In genomic region chr9:72623605-72624004, GRCm38 (mm10) we compare ENCODE assay signal across 24 mouse cellular contexts.
"Had no signal": no experiment of that assay in that cellular context is flagged by ENCODE, and none has a peak within 500 bp of the region (broad histone marks: within the 10 kb centered on the region; RNA-seq: fewer than 3 reads in every experiment).

No protein-coding gene starts in this region.

- H3K4me2 ChIP-seq: heart, embryonic 11.5 days; heart, embryonic 13.5 days; heart, embryonic 15.5 days; hindbrain, embryonic 14.5 days; intestine, embryonic 15.5 days; limb, embryonic 13.5 days; limb, embryonic 15.5 days; liver, embryonic 12.5 days had no signal

- H3K9ac ChIP-seq: heart, embryonic 13.5 days; heart, embryonic 15.5 days; hindbrain, embryonic 14.5 days; intestine, embryonic 15.5 days; limb, embryonic 13.5 days; limb, embryonic 15.5 days; liver, embryonic 12.5 days had no signal

- H3K27me3 ChIP-seq: heart, embryonic 13.5 days; heart, embryonic 15.5 days; intestine, embryonic 15.5 days; limb, embryonic 13.5 days; limb, embryonic 15.5 days; liver, embryonic 12.5 days had no signal

- H3K27ac ChIP-seq: gastrocnemius, adult 2 months; heart, adult 2 months; heart, embryonic 13.5 days; heart, embryonic 15.5 days; hindbrain, embryonic 14.5 days; intestine, embryonic 15.5 days; limb, embryonic 13.5 days; limb, embryonic 15.5 days; liver, embryonic 12.5 days had no signal

- H3K9me3 ChIP-seq: heart, embryonic 13.5 days; heart, embryonic 15.5 days; intestine, embryonic 15.5 days; limb, embryonic 13.5 days; limb, embryonic 15.5 days; liver, embryonic 12.5 days had no signal

- ATAC-seq: hindbrain, embryonic 16.5 days; inflammation-experienced regulatory T-cells, adult 6 months; intestine, embryonic 15.5 days; intestine, postnatal 0 days; liver, embryonic 12.5 days had no signal

- H3K4me3 ChIP-seq: gastrocnemius, adult 2 months; heart, adult 2 months; heart, embryonic 13.5 days; heart, embryonic 15.5 days; intestine, embryonic 15.5 days; limb, embryonic 13.5 days; limb, embryonic 15.5 days; liver, embryonic 12.5 days had no signal

- DNase-seq: gastrocnemius, adult 2 months; gastrocnemius, postnatal 10 days; gastrocnemius, postnatal 25 days; heart, adult 2 months; heart, postnatal 14 days; heart, postnatal 36 days; kidney, adult 18-20 months; kidney, adult 8-10 months; kidney, postnatal 10 days; kidney, postnatal 25 days; layer of hippocampus, adult 9-11 months; layer of hippocampus, postnatal 36 days; left cerebral cortex, postnatal 4 days had no signal
